Mouse (Mus musculus) cortical plate, adult 2 months (tissue): ENCODE measurements around the gene Gm8138. TPM values are rescaled to one million over a fixed set of nuclear protein-coding genes. Genes with fewer than 3 reads are reported as not detected.
"Not testable (repeated sequence)": the region's sequence is repeated elsewhere in the genome, so short reads cannot be mapped to it uniquely, and the experiment has no call there.

Experiments used
- H3K27ac ChIP-seq: fragments of 200-500 bp; 2 replicates; pipeline ENCODE4 v1.5.1; 2012; ENCODE audit warnings: low read length, control low read depth, inconsistent platforms; ENCODE audit not compliant: insufficient read depth
- H3K4me1 ChIP-seq: fragments of 200-500 bp; 2 replicates; pipeline ENCODE4 v1.6.1; 2011; ENCODE audit warnings: low read length; ENCODE audit not compliant: control insufficient read depth, insufficient read depth
- H3K4me3 ChIP-seq: fragments of 200-500 bp; 2 replicates; pipeline ENCODE4 v1.5.1; 2011; ENCODE audit warnings: mild to moderate bottlenecking, low read length, control low read depth; ENCODE audit not compliant: insufficient read depth
- polyA plus RNA-seq: library from polyadenylated mRNA; depleted of rRNA; stranded (reverse); fragments of >200 nt; gene quantifications from 2 replicates; pipeline ENCODE4 v1.2.3, GENCODE M21; 2012; rRNA removed

Gm8138 gene
- not detected in 2 replicates for polyA plus RNA-seq

- not testable (repeated sequence) for H3K4me3 ChIP-seq, H3K4me1 ChIP-seq, H3K27ac ChIP-seq
These were observed at the start of gene Gm8138 for GRCm38 (mm10) chr14:43416250-43416649. Gm8138 (minus strand) TSS chr14:43416350.

- H3K27ac ChIP-seq, H3K4me1 ChIP-seq, H3K4me3 ChIP-seq: not testable (repeated sequence)
These were observed 54.4 kb downstream of the Gm8138 start for GRCm38 (mm10) chr14:43361713-43362112.

Other genes starting within 250 kb of the Gm8138 start
- gene Gm7233, start 236.5 kb downstream of the Gm8138 start, polyA plus RNA-seq, result 0.06 and 0.10 TPM in 2 replicates
- gene Gm8122, start 181.0 kb downstream of the Gm8138 start, polyA plus RNA-seq, result not detected in 2 replicates
- not detected in 2 replicates for gene Gm8126, start 157.7 kb downstream of the Gm8138 start, polyA plus RNA-seq
- 0.08 TPM in 1 of 2 replicates, not detected in the other for gene Gm9732, start 141.3 kb downstream of the Gm8138 start, polyA plus RNA-seq
- gene Gm8127, start 122.5 kb downstream of the Gm8138 start, polyA plus RNA-seq, result not detected in 2 replicates
- gene 1700001F09Rik, start 68.5 kb downstream of the Gm8138 start, polyA plus RNA-seq, result not detected in 2 replicates
- gene Gm5799, start 127.2 kb upstream of the Gm8138 start, polyA plus RNA-seq, result not detected in 2 replicates
- not detected in 2 replicates for gene Gm17654, start 162.8 kb upstream of the Gm8138 start, polyA plus RNA-seq
- not detected in 2 replicates for gene Gm10375, start 191.7 kb upstream of the Gm8138 start, polyA plus RNA-seq